Mouse (Mus musculus): ENCODE measurements at regions not wholly inside any gene's neighbourhood (a gene's known extent, or its start where the extent isn't known, plus 50 kb on each side); places are given as distances from the start of the nearest gene placed in this dataset.

- no peaks in the 10 kb centered on the region for H3K27me3 ChIP-seq (ENCODE audit: control insufficient read depth, insufficient read depth, low read depth, low read length)
- H3K4me2 ChIP-seq (ENCODE audit: low read length), result no peak overlapping the region
- no peak overlapping the region for H3K9ac ChIP-seq (ENCODE audit: low read depth, low read length)
- WGBS, result 35% methylated on average over 4 of the region's 4 CpGs
- H3K36me3 ChIP-seq (ENCODE audit: control insufficient read depth, insufficient read depth, low read length), result no peaks in the 10 kb centered on the region
- ATAC-seq, result peak; percentile 63; the same call in 1 of the 2 replicates
- 0 out of 2 replicates have a peak, but pooled peaks cover 5% of the 10 kb centered on the region for H3K4me1 ChIP-seq (ENCODE audit: control insufficient read depth, insufficient read depth, low read length)
- H3K27ac ChIP-seq (ENCODE audit: low read length), result peak overlapping the region; percentile 10; the same call in 1 of the 2 replicates
- no peak overlapping the region for H3K4me3 ChIP-seq (ENCODE audit: low read depth, low read length)
- H3K9me3 ChIP-seq (replicated peaks; ENCODE audit: control insufficient read depth, low read length, poor library complexity, severe bottlenecking), result no peaks in the 10 kb centered on the region
Measured at GRCm38 (mm10) chr3:105169117-105169516, 102.5 kb downstream of the 4930564D02Rik start.

DNA sequence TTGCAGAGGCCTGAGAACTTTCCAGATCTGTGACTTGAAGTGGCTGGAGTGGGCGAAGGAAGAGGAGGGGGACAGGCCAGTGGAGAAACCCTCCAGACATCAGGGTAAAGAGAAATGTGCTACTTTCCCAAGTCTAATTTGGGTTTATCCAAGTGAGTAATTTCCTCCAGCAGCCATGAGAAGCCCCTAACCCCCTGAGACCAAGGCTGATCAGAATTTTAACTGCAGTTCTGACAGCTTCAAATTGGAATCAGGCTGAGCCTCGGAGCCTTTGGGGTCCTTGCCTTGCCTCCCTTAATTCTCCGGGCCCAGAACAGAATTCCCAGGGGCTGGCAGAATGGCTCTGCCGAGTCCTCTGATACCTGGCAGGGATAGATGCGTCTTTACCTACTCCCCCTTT lies 104.9 kb downstream of the 4930564D02Rik start:
- no peak overlapping the region for H3K9ac ChIP-seq (ENCODE audit: low read depth, low read length)
- 0 out of 2 replicates have a peak, but pooled peaks cover 5% of the 10 kb centered on the region for H3K4me1 ChIP-seq (ENCODE audit: control insufficient read depth, insufficient read depth, low read length)
- H3K27me3 ChIP-seq (ENCODE audit: control insufficient read depth, insufficient read depth, low read depth, low read length), result no peaks in the 10 kb centered on the region
- no peak overlapping the region for H3K4me2 ChIP-seq (ENCODE audit: low read length)
- no peak overlapping the region for H3K27ac ChIP-seq (ENCODE audit: low read length)
- ATAC-seq, result no peak
- H3K4me3 ChIP-seq (ENCODE audit: low read depth, low read length), result no peak overlapping the region
- WGBS, result 69% methylated on average over 5 of the region's 5 CpGs
- H3K36me3 ChIP-seq (ENCODE audit: control insufficient read depth, insufficient read depth, low read length), result no peaks in the 10 kb centered on the region
- no peaks in the 10 kb centered on the region for H3K9me3 ChIP-seq (replicated peaks; ENCODE audit: control insufficient read depth, low read length, poor library complexity, severe bottlenecking)

- no peaks in the 10 kb centered on the region for H3K27me3 ChIP-seq (ENCODE audit: control insufficient read depth, insufficient read depth, low read depth, low read length)
- no peak overlapping the region for H3K9ac ChIP-seq (ENCODE audit: low read depth, low read length)
- H3K9me3 ChIP-seq (replicated peaks; ENCODE audit: control insufficient read depth, low read length, poor library complexity, severe bottlenecking), result no peaks in the 10 kb centered on the region
- H3K4me1 ChIP-seq (ENCODE audit: control insufficient read depth, insufficient read depth, low read length), result 0 out of 2 replicates have a peak, but pooled peaks cover 5% of the 10 kb centered on the region
- no peak for ATAC-seq
- H3K4me3 ChIP-seq (ENCODE audit: low read depth, low read length), result no peak overlapping the region
- no peak overlapping the region for H3K4me2 ChIP-seq (ENCODE audit: low read length)
- H3K36me3 ChIP-seq (ENCODE audit: control insufficient read depth, insufficient read depth, low read length), result no peaks in the 10 kb centered on the region
- H3K27ac ChIP-seq (ENCODE audit: low read length), result no peak overlapping the region
- WGBS, result 73% methylated on average over 1 of the region's 1 CpGs
Measured at GRCm38 (mm10) chr3:105172054-105172453, 105.4 kb downstream of the 4930564D02Rik start.

DNA sequence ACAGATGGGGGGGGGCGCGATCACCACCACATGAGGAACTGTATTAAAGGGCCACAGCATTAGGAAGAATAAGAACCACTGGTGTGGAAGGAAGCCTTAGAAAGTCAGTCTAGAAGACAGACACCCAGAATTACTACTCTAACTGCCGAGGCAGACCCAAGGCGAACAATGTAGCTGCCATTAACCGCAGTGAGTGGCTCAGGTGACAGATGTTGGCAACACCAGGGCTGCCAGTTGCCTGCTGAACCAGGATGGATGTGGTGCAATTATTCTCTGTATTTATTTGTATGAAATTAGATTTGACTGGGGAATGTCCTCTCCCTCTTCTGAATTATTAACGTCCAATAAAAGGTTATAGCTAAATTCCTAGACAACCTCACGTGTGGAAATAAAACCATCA lies 124.7 kb downstream of the 4930564D02Rik start:
- Histone ChIP-seq H3K4me2 (ENCODE audit: low read length) (no peak overlapping the region), H3K36me3 (ENCODE audit: control insufficient read depth, insufficient read depth, low read length) (no peaks in the 10 kb centered on the region), H3K27me3 (ENCODE audit: control insufficient read depth, insufficient read depth, low read depth, low read length) (no peaks in the 10 kb centered on the region), H3K4me3 (ENCODE audit: low read depth, low read length) (no peak overlapping the region), H3K9ac (ENCODE audit: low read depth, low read length) (no peak overlapping the region), H3K27ac (ENCODE audit: low read length) (no peak overlapping the region), H3K9me3 (replicated peaks; ENCODE audit: control insufficient read depth, low read length, poor library complexity, severe bottlenecking) (no peaks in the 10 kb centered on the region), H3K4me1 (ENCODE audit: control insufficient read depth, insufficient read depth, low read length) (no peaks in the 10 kb centered on the region)
- WGBS, result 86% methylated on average over 7 of the region's 7 CpGs
- ATAC-seq, result no peak

- H3K27ac ChIP-seq (ENCODE audit: low read length), result no peak overlapping the region
- H3K36me3 ChIP-seq (ENCODE audit: control insufficient read depth, insufficient read depth, low read length), result no peaks in the 10 kb centered on the region
- WGBS, result 61% methylated on average over 7 of the region's 7 CpGs
- no peak overlapping the region for H3K9ac ChIP-seq (ENCODE audit: low read depth, low read length)
- no peak overlapping the region for H3K4me3 ChIP-seq (ENCODE audit: low read depth, low read length)
- no peaks in the 10 kb centered on the region for H3K4me1 ChIP-seq (ENCODE audit: control insufficient read depth, insufficient read depth, low read length)
- no peaks in the 10 kb centered on the region for H3K9me3 ChIP-seq (replicated peaks; ENCODE audit: control insufficient read depth, low read length, poor library complexity, severe bottlenecking)
- no peak overlapping the region for H3K4me2 ChIP-seq (ENCODE audit: low read length)
- H3K27me3 ChIP-seq (ENCODE audit: control insufficient read depth, insufficient read depth, low read depth, low read length), result no peaks in the 10 kb centered on the region
- ATAC-seq, result no peak
Measured at GRCm38 (mm10) chr3:105191830-105192229, 125.2 kb downstream of the 4930564D02Rik start.

DNA sequence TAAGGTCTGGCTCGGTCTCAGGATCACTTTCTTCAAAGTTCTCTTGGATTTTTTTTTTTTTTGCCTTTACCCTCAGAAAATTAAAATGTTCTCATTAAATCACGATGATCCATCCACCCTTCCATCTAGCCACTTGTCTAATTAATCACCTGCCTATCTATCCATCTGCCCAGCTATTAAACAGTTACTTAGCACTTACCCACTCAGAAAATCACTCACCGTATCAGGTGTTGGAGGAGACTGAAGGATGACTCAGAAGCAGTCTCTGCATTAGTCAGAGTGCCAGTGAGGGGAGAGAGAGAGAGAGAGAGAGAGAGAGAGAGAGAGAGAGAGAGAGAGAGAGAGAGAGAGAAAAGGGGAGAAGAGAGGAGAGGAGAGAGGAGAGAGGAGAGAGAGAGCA lies 134.1 kb downstream of the 4930564D02Rik start:
- no peak for ATAC-seq
- Histone ChIP-seq H3K27me3 (ENCODE audit: control insufficient read depth, insufficient read depth, low read depth, low read length) (no peaks in the 10 kb centered on the region), H3K36me3 (ENCODE audit: control insufficient read depth, insufficient read depth, low read length) (no peaks in the 10 kb centered on the region), H3K4me2 (ENCODE audit: low read length) (no peak overlapping the region), H3K9me3 (replicated peaks; ENCODE audit: control insufficient read depth, low read length, poor library complexity, severe bottlenecking) (no peaks in the 10 kb centered on the region), H3K4me1 (ENCODE audit: control insufficient read depth, insufficient read depth, low read length) (no peaks in the 10 kb centered on the region), H3K9ac (ENCODE audit: low read depth, low read length) (no peak overlapping the region), H3K4me3 (ENCODE audit: low read depth, low read length) (no peak overlapping the region), H3K27ac (ENCODE audit: low read length) (no peak overlapping the region)
- 88% methylated on average over 3 of the region's 3 CpGs for WGBS

GRCm38 (mm10) chr3:105209164-105209563 lies 142.5 kb downstream of the 4930564D02Rik start:
- no peak for ATAC-seq
- Histone ChIP-seq H3K9me3 (replicated peaks; ENCODE audit: control insufficient read depth, low read length, poor library complexity, severe bottlenecking) (no peaks in the 10 kb centered on the region), H3K4me1 (ENCODE audit: control insufficient read depth, insufficient read depth, low read length) (no peaks in the 10 kb centered on the region), H3K27me3 (ENCODE audit: control insufficient read depth, insufficient read depth, low read depth, low read length) (no peaks in the 10 kb centered on the region), H3K27ac (ENCODE audit: low read length) (no peak overlapping the region), H3K4me3 (ENCODE audit: low read depth, low read length) (no peak overlapping the region), H3K4me2 (ENCODE audit: low read length) (no peak overlapping the region), H3K9ac (ENCODE audit: low read depth, low read length) (no peak overlapping the region), H3K36me3 (ENCODE audit: control insufficient read depth, insufficient read depth, low read length) (no peaks in the 10 kb centered on the region)
- WGBS, result 80% methylated on average over 5 of the region's 5 CpGs

- WGBS, result 92% methylated on average over 1 of the region's 1 CpGs
Measured at GRCm38 (mm10) chr3:105211023-105211422, 144.4 kb downstream of the 4930564D02Rik start.

GRCm38 (mm10) chr3:105211726-105212125 lies 145.1 kb downstream of the 4930564D02Rik start:
- Histone ChIP-seq H3K9me3 (replicated peaks; ENCODE audit: control insufficient read depth, low read length, poor library complexity, severe bottlenecking) (no peaks in the 10 kb centered on the region), H3K9ac (ENCODE audit: low read depth, low read length) (no peak overlapping the region), H3K36me3 (ENCODE audit: control insufficient read depth, insufficient read depth, low read length) (no peaks in the 10 kb centered on the region), H3K4me2 (ENCODE audit: low read length) (no peak overlapping the region), H3K4me3 (ENCODE audit: low read depth, low read length) (no peak overlapping the region), H3K27ac (ENCODE audit: low read length) (no peak overlapping the region), H3K27me3 (ENCODE audit: control insufficient read depth, insufficient read depth, low read depth, low read length) (no peaks in the 10 kb centered on the region), H3K4me1 (ENCODE audit: control insufficient read depth, insufficient read depth, low read length) (peaks cover 9% of the 10 kb centered on the region)
- 61% methylated on average over 3 of the region's 3 CpGs for WGBS
- ATAC-seq, result no peak

More at GRCm38 (mm10) chr3:105211023-105211422, 144.4 kb downstream of the 4930564D02Rik start:
- Histone ChIP-seq H3K4me2 (ENCODE audit: low read length) (no peak overlapping the region), H3K9ac (ENCODE audit: low read depth, low read length) (no peak overlapping the region), H3K4me1 (ENCODE audit: control insufficient read depth, insufficient read depth, low read length) (peaks cover 8% of the 10 kb centered on the region), H3K4me3 (ENCODE audit: low read depth, low read length) (no peak overlapping the region), H3K27ac (ENCODE audit: low read length) (no peak overlapping the region), H3K27me3 (ENCODE audit: control insufficient read depth, insufficient read depth, low read depth, low read length) (no peaks in the 10 kb centered on the region), H3K36me3 (ENCODE audit: control insufficient read depth, insufficient read depth, low read length) (no peaks in the 10 kb centered on the region), H3K9me3 (replicated peaks; ENCODE audit: control insufficient read depth, low read length, poor library complexity, severe bottlenecking) (no peaks in the 10 kb centered on the region)
- ATAC-seq, result no peak
